In genomic region chr9:28402770-28403650, GRCm38 (mm10) we compare ENCODE assay signal across 8 mouse cellular contexts.
DNase-seq lines count a peak whose midpoint lies in the region; ATAC-seq and TF ChIP-seq lines count a peak whose summit lies in the region.

No protein-coding gene starts in this region.

- H3K9ac ChIP-seq in midbrain, embryonic 12.5 days (replicated peaks) = peak overlapping the region; percentile 63

- peaks cover 43% of the 10 kb centered on the region for H3K27me3 ChIP-seq in midbrain, embryonic 12.5 days
- no peaks in the 10 kb centered on the region for H3K27me3 ChIP-seq in testis, adult 2 months (ENCODE audit: control insufficient read depth, insufficient read depth, low read length)

- peak overlapping the region; percentile 96 for H3K4me2 ChIP-seq in midbrain, embryonic 12.5 days (replicated peaks)

- intact Hi-C loops in gastrocnemius, postnatal 14 days (cut with DNase I; ENCODE audit: low total_unique reads) = no loop called here

- peak overlapping the region; percentile 67 for H3K4me3 ChIP-seq in midbrain, embryonic 12.5 days
- peak overlapping the region; percentile 68 for H3K4me3 ChIP-seq in testis, adult 2 months (ENCODE audit: control insufficient read depth, low read depth, low read length)

- no peak for TF ChIP-seq POLR2A in testis, adult 2 months (IDR thresholded peaks at IDR 0.05; ENCODE audit: control insufficient read depth, low read depth, low read length)

- 2% methylated on average over 55 of the region's 56 CpGs for WGBS in midbrain, embryonic 12.5 days

- peaks cover 17% of the 10 kb centered on the region for H3K4me1 ChIP-seq in midbrain, embryonic 12.5 days
- peaks cover 12% of the 10 kb centered on the region for H3K4me1 ChIP-seq in testis, adult 2 months (ENCODE audit: control insufficient read depth, insufficient read depth, low read length)

- peak overlapping the region; percentile 49; the same call in 1 of the 2 replicates for H3K27ac ChIP-seq in midbrain, embryonic 12.5 days (replicated peaks)
- H3K27ac ChIP-seq in testis, adult 2 months (ENCODE audit: control insufficient read depth, insufficient read depth, low read depth, low read length) = no peak overlapping the region

- no peak for TF ChIP-seq CTCF in testis, adult 2 months (IDR thresholded peaks at IDR 0.05; ENCODE audit: control insufficient read depth, insufficient read depth, insufficient replicate concordance, low read depth, low read length)

- DNase-seq in lung, postnatal 10 days = peak; percentile 45
- no peak for DNase-seq in lung, postnatal 25 days (ENCODE audit: low spot score)
- DNase-seq in cerebellum, postnatal 36 days = peak; percentile 75
- peak; percentile 21 for DNase-seq in gastrocnemius, postnatal 14 days
- peak; percentile 51 to 62 for DNase-seq in layer of hippocampus, postnatal 10 days (ENCODE audit: low spot score in 2 of 2)
- no peak for DNase-seq in thymus, adult 18-20 months

- no peaks in the 10 kb centered on the region for H3K36me3 ChIP-seq in midbrain, embryonic 12.5 days
- H3K36me3 ChIP-seq in testis, adult 2 months (ENCODE audit: control insufficient read depth, insufficient read depth, low read length) = no peaks in the 10 kb centered on the region

- H3K9me3 ChIP-seq in midbrain, embryonic 12.5 days = no peaks in the 10 kb centered on the region

- ATAC-seq in midbrain, embryonic 12.5 days (ENCODE audit: low FRiP score, low read depth) = peak; percentile 93

Comparison
In these comparisons a context has a peak if more than half of its experiments do, and no peak if none do; other contexts are left out.
1. DNase-seq: peak in lung, postnatal 10 days (single experiment), cerebellum, postnatal 36 days (2 of 2), gastrocnemius, postnatal 14 days (single experiment) and layer of hippocampus, postnatal 10 days (2 of 2); none in lung, postnatal 25 days (single experiment) and thymus, adult 18-20 months (0 of 2).